Mouse (Mus musculus): Measurements from ENCODE around the gene Slc22a23. TPM values are rescaled to one million over a fixed set of nuclear protein-coding genes. Genes with fewer than 3 reads are reported as not detected.
A peak's percentile ranks its signal among the peaks of the same experiment; 100 is the strongest.

The Slc22a23 gene
- polyA plus RNA-seq, 1 experiment from 2014 or later = 18.1 TPM

DNA sequence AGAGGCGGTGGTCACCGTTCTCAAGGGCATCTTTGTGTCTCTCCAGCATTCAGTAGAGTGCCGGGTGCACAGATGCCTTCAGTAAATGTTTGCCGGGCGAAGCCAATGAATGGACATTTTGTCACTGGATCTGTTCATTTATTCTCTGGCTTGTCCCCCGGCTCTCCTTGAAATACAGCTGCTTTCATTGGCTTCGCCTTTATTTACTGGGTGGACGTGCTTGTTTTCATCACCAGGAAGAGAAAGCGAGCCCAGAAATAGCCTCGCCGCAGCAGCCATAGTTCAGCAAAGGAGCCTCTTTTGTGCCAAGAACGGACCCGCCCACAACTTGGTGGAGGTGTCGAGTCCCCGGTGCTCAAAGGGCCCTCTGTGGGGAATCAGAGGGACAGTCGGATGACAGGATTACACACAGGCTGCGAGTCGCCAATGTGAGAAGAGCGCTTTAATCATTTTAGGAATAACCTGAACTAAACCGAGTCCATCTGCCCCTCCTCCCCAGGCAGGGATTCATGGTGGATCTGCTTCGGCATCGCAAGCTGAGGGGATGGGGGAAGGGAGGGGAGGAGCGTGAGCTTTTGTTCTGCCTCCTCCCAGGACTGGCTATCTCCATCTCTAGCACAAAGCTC is 196.1 kb downstream of the Slc22a23 start:
- peak overlapping the region; percentile 99 for H3K27ac ChIP-seq
- peaks cover 35% of the 10 kb centered on the region for H3K4me1 ChIP-seq
- H3K27me3 ChIP-seq (replicated peaks) = no peaks in the 10 kb centered on the region
- no peaks in the 10 kb centered on the region for H3K9me3 ChIP-seq
- H3K4me2 ChIP-seq = peak overlapping the region; percentile 55
- peak overlapping the region; percentile 38 for H3K4me3 ChIP-seq
- H3K36me3 ChIP-seq (replicated peaks) = no peaks in the 10 kb centered on the region
- WGBS = under 1% methylated on average over 23 of the region's 23 CpGs
- peak overlapping the region; percentile 46 for H3K9ac ChIP-seq
- ATAC-seq (replicated peaks) = peak; percentile 92

GRCm38 (mm10) chr13:34148181-34148580 is 196.8 kb downstream of the Slc22a23 start:
- peak overlapping the region; percentile 99 for H3K27ac ChIP-seq
- no peaks in the 10 kb centered on the region for H3K27me3 ChIP-seq (replicated peaks)
- 26% methylated on average over 3 of the region's 3 CpGs for WGBS
- no peaks in the 10 kb centered on the region for H3K9me3 ChIP-seq
- peaks cover 32% of the 10 kb centered on the region for H3K4me1 ChIP-seq
- peak overlapping the region; percentile 46 for H3K9ac ChIP-seq
- H3K4me2 ChIP-seq = peak overlapping the region; percentile 55
- no peaks in the 10 kb centered on the region for H3K36me3 ChIP-seq (replicated peaks)
- peak; percentile 17 for ATAC-seq (replicated peaks)
- peak overlapping the region; percentile 38 for H3K4me3 ChIP-seq

GRCm38 (mm10) chr13:34146916-34147315 is 198.1 kb downstream of the Slc22a23 start:
- 50% methylated on average over 3 of the region's 3 CpGs for WGBS
- Histone ChIP-seq H3K4me1 (peaks cover 32% of the 10 kb centered on the region), H3K9me3 (no peaks in the 10 kb centered on the region), H3K27me3 (replicated peaks) (no peaks in the 10 kb centered on the region), H3K27ac (peak overlapping the region; percentile 99), H3K9ac (no peak overlapping the region), H3K4me3 (no peak overlapping the region), H3K36me3 (replicated peaks) (no peaks in the 10 kb centered on the region), H3K4me2 (no peak overlapping the region)
- no peak for ATAC-seq (replicated peaks)

- Histone ChIP-seq H3K4me2 (no peak overlapping the region), H3K36me3 (replicated peaks) (no peaks in the 10 kb centered on the region), H3K9ac (no peak overlapping the region), H3K27me3 (replicated peaks) (no peaks in the 10 kb centered on the region), H3K4me3 (no peak overlapping the region), H3K27ac (no peak overlapping the region), H3K4me1 (peaks cover 11% of the 10 kb centered on the region), H3K9me3 (no peaks in the 10 kb centered on the region)
- ATAC-seq (replicated peaks) = no peak
- 29% methylated on average over 5 of the region's 5 CpGs for WGBS
These were observed 201.6 kb downstream of the Slc22a23 start for GRCm38 (mm10) chr13:34143389-34143788.

GRCm38 (mm10) chr13:34136605-34137004 is 208.4 kb downstream of the Slc22a23 start:
- ATAC-seq (replicated peaks) = no peak
- peaks cover 35% of the 10 kb centered on the region for H3K4me1 ChIP-seq
- H3K9ac ChIP-seq = no peak overlapping the region
- H3K27me3 ChIP-seq (replicated peaks) = no peaks in the 10 kb centered on the region
- H3K36me3 ChIP-seq (replicated peaks) = no peaks in the 10 kb centered on the region
- H3K27ac ChIP-seq = peak overlapping the region; percentile 100
- H3K4me3 ChIP-seq = no peak overlapping the region
- H3K4me2 ChIP-seq = no peak overlapping the region
- WGBS = 28% methylated on average over 7 of the region's 7 CpGs
- no peaks in the 10 kb centered on the region for H3K9me3 ChIP-seq

DNA sequence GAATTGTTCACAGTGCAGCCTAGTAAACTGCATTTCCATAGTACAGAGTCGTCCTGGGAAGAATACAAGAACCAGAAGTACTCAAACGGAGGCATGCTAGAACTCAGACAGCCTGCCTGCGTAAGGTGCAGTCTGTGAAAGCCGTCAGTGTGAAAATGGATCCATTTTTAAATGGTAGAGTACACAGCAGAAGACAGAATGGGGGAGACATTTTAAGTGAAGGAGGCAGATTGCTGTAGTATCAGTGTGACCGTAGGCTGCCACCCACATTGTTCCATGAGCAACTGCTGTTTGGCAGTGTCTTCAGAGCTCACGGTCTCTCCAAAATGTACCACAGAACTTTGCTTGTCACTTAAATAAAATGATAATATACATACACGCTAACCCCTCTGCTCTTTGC is 210.7 kb downstream of the Slc22a23 start:
- peak overlapping the region; percentile 100 for H3K9ac ChIP-seq
- 20% methylated on average over 7 of the region's 7 CpGs for WGBS
- H3K27ac ChIP-seq = peak overlapping the region; percentile 100
- ATAC-seq (replicated peaks) = no peak
- H3K4me3 ChIP-seq = peak overlapping the region; percentile 99
- H3K4me2 ChIP-seq = peak overlapping the region; percentile 82
- H3K4me1 ChIP-seq = peaks cover 35% of the 10 kb centered on the region
- no peaks in the 10 kb centered on the region for H3K36me3 ChIP-seq (replicated peaks)
- H3K27me3 ChIP-seq (replicated peaks) = no peaks in the 10 kb centered on the region
- H3K9me3 ChIP-seq = no peaks in the 10 kb centered on the region

DNA sequence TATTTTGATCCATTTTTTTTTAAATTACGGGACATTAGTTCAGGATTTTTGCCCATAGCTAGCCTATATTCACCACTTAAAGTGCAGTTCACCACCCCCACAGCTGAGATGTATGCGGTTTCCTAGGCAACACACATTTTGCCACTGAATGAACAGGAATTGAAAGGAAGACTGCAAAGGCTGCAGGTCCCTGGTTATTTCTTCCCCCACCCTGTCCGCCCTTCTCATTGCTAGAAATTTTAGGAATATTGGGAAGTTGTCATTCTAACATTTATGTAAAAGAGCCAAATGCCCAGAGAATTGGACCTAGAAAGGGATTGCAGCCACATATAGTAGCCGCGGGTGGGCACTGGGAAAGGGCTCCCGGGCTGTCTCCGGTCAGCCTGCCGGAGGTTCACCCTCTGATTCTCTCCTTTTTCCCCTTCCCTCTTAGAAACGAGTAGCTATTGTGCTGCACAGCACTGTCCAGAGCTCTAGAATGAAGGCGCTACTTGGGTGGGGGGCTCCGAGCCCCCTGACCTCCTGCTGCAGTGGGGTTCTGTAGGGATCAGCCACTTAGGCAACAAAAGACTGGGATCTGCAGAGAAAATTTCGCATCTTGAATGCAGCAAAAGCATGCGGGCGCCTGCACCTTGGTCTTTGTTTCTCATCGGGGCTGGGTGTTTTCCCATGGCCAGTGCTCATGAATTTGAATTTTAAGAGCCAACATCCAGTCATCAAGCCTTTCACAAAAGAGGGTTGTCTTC is 211.5 kb downstream of the Slc22a23 start:
- H3K27ac ChIP-seq = peak overlapping the region; percentile 100
- peaks cover 35% of the 10 kb centered on the region for H3K4me1 ChIP-seq
- ATAC-seq (replicated peaks) = no peak
- no peaks in the 10 kb centered on the region for H3K27me3 ChIP-seq (replicated peaks)
- peak overlapping the region; percentile 82 for H3K4me2 ChIP-seq
- no peaks in the 10 kb centered on the region for H3K9me3 ChIP-seq
- no peaks in the 10 kb centered on the region for H3K36me3 ChIP-seq (replicated peaks)
- WGBS = under 1% methylated on average over 15 of the region's 15 CpGs
- peak overlapping the region; percentile 99 for H3K4me3 ChIP-seq
- H3K9ac ChIP-seq = peak overlapping the region; percentile 100

- WGBS = 4% methylated on average over 6 of the region's 6 CpGs
- ATAC-seq (replicated peaks) = no peak
- H3K9me3 ChIP-seq = no peaks in the 10 kb centered on the region
- H3K4me3 ChIP-seq = peak overlapping the region; percentile 99
- peak overlapping the region; percentile 100 for H3K9ac ChIP-seq
- peak overlapping the region; percentile 100 for H3K27ac ChIP-seq
- peaks cover 35% of the 10 kb centered on the region for H3K4me1 ChIP-seq
- H3K4me2 ChIP-seq = peak overlapping the region; percentile 82
- H3K36me3 ChIP-seq (replicated peaks) = no peaks in the 10 kb centered on the region
- no peaks in the 10 kb centered on the region for H3K27me3 ChIP-seq (replicated peaks)
These were observed 212.1 kb downstream of the Slc22a23 start for GRCm38 (mm10) chr13:34132875-34133274.

- H3K9ac ChIP-seq = peak overlapping the region; percentile 100
- H3K27ac ChIP-seq = peak overlapping the region; percentile 100
- H3K4me1 ChIP-seq = peaks cover 35% of the 10 kb centered on the region
- H3K27me3 ChIP-seq (replicated peaks) = no peaks in the 10 kb centered on the region
- no peaks in the 10 kb centered on the region for H3K36me3 ChIP-seq (replicated peaks)
- H3K9me3 ChIP-seq = no peaks in the 10 kb centered on the region
- ATAC-seq (replicated peaks) = no peak
- WGBS = 0% methylated on average over 15 of the region's 15 CpGs
- peak overlapping the region; percentile 82 for H3K4me2 ChIP-seq
- H3K4me3 ChIP-seq = peak overlapping the region; percentile 99
These were observed 212.7 kb downstream of the Slc22a23 start for GRCm38 (mm10) chr13:34132299-34132698.

DNA sequence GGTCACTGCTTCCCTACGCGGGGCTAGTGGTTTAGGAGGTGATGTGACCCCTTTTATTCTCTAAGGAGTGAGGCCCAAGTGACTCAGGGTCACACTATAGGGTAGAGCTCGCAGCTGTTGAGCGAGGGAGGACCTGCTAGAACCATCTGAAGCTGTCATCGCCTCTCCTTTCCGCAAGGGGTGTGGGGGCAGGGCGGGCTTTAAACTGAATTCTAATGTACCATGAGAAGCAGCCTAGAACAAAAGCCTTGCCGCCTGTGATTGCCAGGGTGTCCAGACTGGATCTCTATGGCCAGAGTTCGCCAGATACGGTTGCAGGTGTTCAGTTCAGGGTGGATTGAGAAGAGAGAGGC is 213.3 kb downstream of the Slc22a23 start:
- ATAC-seq (replicated peaks) = peak; percentile 34
- Histone ChIP-seq H3K36me3 (replicated peaks) (no peaks in the 10 kb centered on the region; the same call in 1 of the 2 replicates), H3K27me3 (replicated peaks) (no peaks in the 10 kb centered on the region), H3K4me3 (peak overlapping the region; percentile 99), H3K9me3 (no peaks in the 10 kb centered on the region), H3K4me1 (peaks cover 30% of the 10 kb centered on the region), H3K4me2 (peak overlapping the region; percentile 82), H3K27ac (peak overlapping the region; percentile 100), H3K9ac (peak overlapping the region; percentile 100)
- WGBS = 0% methylated on average over 10 of the region's 10 CpGs

DNA sequence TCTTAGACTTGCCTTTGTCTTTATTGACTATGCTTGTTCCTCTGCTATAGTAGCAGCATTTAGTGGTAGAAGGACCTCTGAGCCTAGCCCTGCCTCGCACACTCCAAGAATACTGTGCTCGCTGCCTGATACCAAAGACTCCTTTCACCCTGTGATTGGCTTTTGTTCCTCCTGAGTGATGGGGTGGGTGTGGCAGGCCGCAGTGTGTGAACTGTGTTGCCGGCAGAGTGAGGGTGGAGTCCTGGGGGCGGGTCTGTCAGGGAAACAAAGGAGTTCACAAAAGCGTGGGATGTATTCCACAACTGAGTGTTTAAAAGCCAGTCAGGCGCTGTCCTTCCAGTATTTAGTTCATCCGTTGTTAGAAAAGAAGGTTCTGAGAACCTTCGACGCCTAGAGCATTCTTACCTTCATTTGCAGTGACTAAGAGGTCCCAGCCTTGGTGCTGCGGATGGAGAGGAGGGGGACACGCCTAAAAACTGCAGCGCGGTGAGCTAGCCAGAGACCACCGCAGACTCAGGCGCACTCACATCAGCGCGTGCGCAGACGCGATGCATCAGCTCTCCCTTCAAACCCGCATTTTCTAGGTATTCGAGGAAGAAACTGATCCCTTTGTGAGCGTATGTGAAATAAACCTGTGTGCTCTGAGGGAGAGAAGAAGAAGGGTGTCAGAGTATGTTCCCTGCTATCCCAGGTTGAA is 213.8 kb downstream of the Slc22a23 start:
- Histone ChIP-seq H3K4me1 (peaks cover 25% of the 10 kb centered on the region), H3K27me3 (replicated peaks) (no peaks in the 10 kb centered on the region), H3K4me3 (peak overlapping the region; percentile 99), H3K36me3 (replicated peaks) (no peaks in the 10 kb centered on the region; the same call in 1 of the 2 replicates), H3K9ac (peak overlapping the region; percentile 100), H3K4me2 (peak overlapping the region; percentile 82), H3K27ac (peak overlapping the region; percentile 100), H3K9me3 (no peaks in the 10 kb centered on the region)
- WGBS = under 1% methylated on average over 24 of the region's 24 CpGs
- peak; percentile 81 for ATAC-seq (replicated peaks)

- peak within 1 kb of the TSS; percentile 100 for H3K27ac ChIP-seq
- H3K9me3 ChIP-seq = no peaks in the 10 kb centered on the region
- peaks cover 28% of the 10 kb centered on the region for H3K4me1 ChIP-seq
- H3K36me3 ChIP-seq (replicated peaks) = no peaks in the 10 kb centered on the region; the same call in 1 of the 2 replicates
- H3K9ac ChIP-seq = peak within 1 kb of the TSS; percentile 100
- H3K4me3 ChIP-seq = peak within 1 kb of the TSS; percentile 99
- no peaks in the 10 kb centered on the region for H3K27me3 ChIP-seq (replicated peaks)
- peak within 1 kb of the TSS; percentile 82 for H3K4me2 ChIP-seq
- WGBS = under 1% methylated on average over 26 of the region's 26 CpGs
- peak; percentile 95 for ATAC-seq (replicated peaks)
These were observed 214.7 kb downstream of the Slc22a23 start, which contains the start of gene Tubb2b for GRCm38 (mm10) chr13:34130226-34130731. Gene Tubb2b, minus strand, starts transcription at chr13:34130466.

Measured in midbrain, embryonic 15.5 days (tissue).